Mouse (Mus musculus) ES-Bruce4 (cell line): Measurements from ENCODE around the gene Rmdn2. TPM values are rescaled to one million over a fixed set of nuclear protein-coding genes. Genes with fewer than 3 reads are reported as not detected.

Experiments
- H3K27ac ChIP-seq: 2 replicates; pipeline ENCODE4 v1.5.1; 2012; ENCODE audit warnings: low read length, inconsistent platforms; ENCODE audit not compliant: insufficient read depth
- H3K27me3 ChIP-seq: 2 replicates; pipeline ENCODE4 v1.6.1; 2012; ENCODE audit warnings: mild to moderate bottlenecking, low read length, inconsistent platforms; ENCODE audit not compliant: control insufficient read depth, poor library complexity, insufficient read depth, severe bottlenecking
- H3K36me3 ChIP-seq: 2 replicates; pipeline ENCODE4 v1.6.1; 2012; ENCODE audit warnings: inconsistent platforms, mild to moderate bottlenecking, low read length, moderate library complexity; ENCODE audit not compliant: control insufficient read depth, poor library complexity, insufficient read depth, severe bottlenecking
- H3K4me1 ChIP-seq: one replicate; pipeline ENCODE4 v1.8.1; 2011; ENCODE audit warnings: low read length; ENCODE audit not compliant: control insufficient read depth, insufficient read depth
- H3K4me3 ChIP-seq: 2 replicates; pipeline ENCODE4 v1.5.1; 2011; ENCODE audit warnings: low read depth, mild to moderate bottlenecking, low read length
- H3K9ac ChIP-seq: 2 replicates; pipeline ENCODE4 v1.6.1; 2012; ENCODE audit warnings: low read depth, mild to moderate bottlenecking, inconsistent platforms; ENCODE audit not compliant: poor library complexity, severe bottlenecking
- H3K9me3 ChIP-seq: replicated peaks from 2 replicates; pipeline ENCODE4 v1.6.1; 2012; ENCODE audit warnings: mild to moderate bottlenecking, low read length, inconsistent platforms; ENCODE audit not compliant: control insufficient read depth, poor library complexity, insufficient read depth, severe bottlenecking
- CTCF ChIP-seq: IDR thresholded peaks from one replicate; pipeline ENCODE4 v1.8.1; 2011; ENCODE audit warnings: low read depth, low read length
- EP300 ChIP-seq: IDR thresholded peaks from 2 replicates; pipeline ENCODE4 v1.6.1; 2011; ENCODE audit warnings: low read depth, low read length; ENCODE audit not compliant: insufficient read depth
- POLR2A ChIP-seq: IDR thresholded peaks from one replicate; pipeline ENCODE4 v1.8.1; 2011; ENCODE audit warnings: low read length; ENCODE audit not compliant: insufficient read depth
- polyA plus RNA-seq: library from polyadenylated mRNA; stranded (reverse); fragments of >200 nt; gene quantifications from 2 replicates; pipeline ENCODE4 v1.2.4, GENCODE M21; 2011; ENCODE audit warnings: low read depth; ENCODE audit not compliant: missing spikeins, insufficient read depth, insufficient read length

Rmdn2 gene
- polyA plus RNA-seq, 1 experiment = 2.0 TPM

- Histone ChIP-seq H3K36me3 (no peaks in the 10 kb centered on the region), H3K27ac (no peak overlapping the region), H3K27me3 (no peaks in the 10 kb centered on the region), H3K9me3 (no peaks in the 10 kb centered on the region), H3K4me3 (no peak overlapping the region), H3K4me1 (no peaks in the 10 kb centered on the region), H3K9ac (no peak overlapping the region)
- TF ChIP-seq EP300 = no peak
- TF ChIP-seq CTCF = no peak
- TF ChIP-seq POLR2A = no peak
Observed at GRCm38 (mm10) chr17:79622050-79622449, 10.4 kb downstream of the Rmdn2 start.

DNA sequence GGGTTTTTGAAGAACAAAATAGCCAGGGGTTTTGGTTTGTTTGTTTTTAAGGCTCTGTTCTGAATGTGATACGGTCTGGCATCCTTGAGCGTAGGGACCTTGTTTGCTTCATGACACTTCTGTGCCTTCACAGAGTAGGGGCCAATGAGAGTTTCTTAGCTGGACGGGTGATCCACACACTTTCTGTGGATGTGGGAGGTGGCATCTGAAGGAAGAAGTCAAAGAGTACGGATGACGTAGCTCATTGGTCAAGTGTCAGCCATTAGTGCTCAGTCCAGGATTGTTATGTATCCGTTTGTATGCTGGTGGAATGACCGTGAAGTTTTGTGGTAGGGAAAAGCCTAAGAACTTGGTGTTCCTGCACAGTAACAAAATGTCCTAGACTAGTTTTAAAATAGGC lies 10.9 kb downstream of the Rmdn2 start:
- H3K27ac ChIP-seq = no peak overlapping the region
- H3K9ac ChIP-seq = no peak overlapping the region
- TF ChIP-seq CTCF = no peak
- TF ChIP-seq POLR2A = no peak
- TF ChIP-seq EP300 = no peak
- no peaks in the 10 kb centered on the region for H3K4me1 ChIP-seq
- H3K36me3 ChIP-seq = no peaks in the 10 kb centered on the region
- H3K4me3 ChIP-seq = no peak overlapping the region
- no peaks in the 10 kb centered on the region for H3K27me3 ChIP-seq
- no peaks in the 10 kb centered on the region for H3K9me3 ChIP-seq

- Histone ChIP-seq H3K9me3 (no peaks in the 10 kb centered on the region), H3K4me3 (no peak overlapping the region), H3K27ac (no peak overlapping the region), H3K36me3 (no peaks in the 10 kb centered on the region), H3K27me3 (no peaks in the 10 kb centered on the region), H3K4me1 (no peaks in the 10 kb centered on the region), H3K9ac (no peak overlapping the region)
- no peak for TF ChIP-seq CTCF
- TF ChIP-seq POLR2A = no peak
- no peak for TF ChIP-seq EP300
Observed at GRCm38 (mm10) chr17:79623841-79624240, 12.2 kb downstream of the Rmdn2 start.

- H3K9me3 ChIP-seq = no peaks in the 10 kb centered on the region
- H3K4me1 ChIP-seq = no peaks in the 10 kb centered on the region
- H3K9ac ChIP-seq = no peak overlapping the region
- no peak overlapping the region for H3K4me3 ChIP-seq
- no peaks in the 10 kb centered on the region for H3K36me3 ChIP-seq
- no peaks in the 10 kb centered on the region for H3K27me3 ChIP-seq
- TF ChIP-seq CTCF = no peak
- TF ChIP-seq POLR2A = no peak
- TF ChIP-seq EP300 = no peak
- H3K27ac ChIP-seq = no peak overlapping the region
Observed at GRCm38 (mm10) chr17:79626241-79626816, 14.7 kb downstream of the Rmdn2 start.

- Histone ChIP-seq H3K4me1 (no peaks in the 10 kb centered on the region), H3K36me3 (no peaks in the 10 kb centered on the region), H3K9ac (no peak overlapping the region), H3K27ac (no peak overlapping the region), H3K27me3 (no peaks in the 10 kb centered on the region), H3K4me3 (no peak overlapping the region), H3K9me3 (peaks cover 9% of the 10 kb centered on the region)
- no peak for TF ChIP-seq EP300
- TF ChIP-seq CTCF = no peak
- TF ChIP-seq POLR2A = no peak
Observed at GRCm38 (mm10) chr17:79649893-79650292, 38.2 kb downstream of the Rmdn2 start.

GRCm38 (mm10) chr17:79650297-79650696 lies 38.6 kb downstream of the Rmdn2 start:
- Histone ChIP-seq H3K9me3 (peaks cover 9% of the 10 kb centered on the region), H3K27me3 (no peaks in the 10 kb centered on the region), H3K27ac (no peak overlapping the region), H3K4me1 (no peaks in the 10 kb centered on the region), H3K4me3 (no peak overlapping the region), H3K36me3 (no peaks in the 10 kb centered on the region), H3K9ac (no peak overlapping the region)
- no peak for TF ChIP-seq POLR2A
- TF ChIP-seq CTCF = no peak
- TF ChIP-seq EP300 = no peak
